Mouse (Mus musculus): Measurements from ENCODE around the gene Optc. TPM values are rescaled to one million over a fixed set of nuclear protein-coding genes. Genes with fewer than 3 reads are reported as not detected.

Gene Optc
- total and polyA plus RNA-seq, 3 experiments = 0.27 to 0.53 TPM; not detected in 1

DNA sequence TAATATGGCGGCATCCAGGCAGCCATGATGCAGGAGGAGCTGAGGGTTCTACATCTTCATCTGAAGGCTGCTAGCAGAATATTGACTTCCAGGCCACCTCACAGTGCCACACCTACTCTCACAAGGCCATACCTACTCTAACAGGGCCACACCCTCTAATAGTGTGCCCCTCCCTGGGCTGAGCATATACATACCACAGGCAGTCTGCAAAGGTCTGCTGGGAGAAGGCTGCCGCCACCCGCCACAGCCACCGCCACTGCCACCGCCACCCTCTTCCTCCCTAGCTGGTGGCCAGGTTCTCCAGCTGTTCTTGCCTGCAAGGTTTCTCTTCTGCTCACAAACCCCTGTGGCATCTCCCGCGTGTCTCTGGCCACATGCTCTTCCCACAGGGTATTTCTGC lies 22.0 kb downstream of the Optc start:
- H3K4me3 ChIP-seq (ENCODE audit: control insufficient read depth in 1 of 2, insufficient read depth in 1 of 2, low read depth in 2 of 2, low read length in 2 of 2) = no peak overlapping the region
- no peak overlapping the region for H3K27ac ChIP-seq (ENCODE audit: control insufficient read depth, low read depth, low read length)
- H3K27me3 ChIP-seq (ENCODE audit: control insufficient read depth in 1 of 2, insufficient read depth in 2 of 2, low read length in 2 of 2) = no peaks in the 10 kb centered on the region
- H3K9me3 ChIP-seq (replicated peaks; ENCODE audit: insufficient read depth, low read length) = no peaks in the 10 kb centered on the region
- peaks cover 5 to 41% of the 10 kb centered on the region in 2 experiments for H3K4me1 ChIP-seq (ENCODE audit: control insufficient read depth in 1 of 2, insufficient read depth in 2 of 2, low read length in 2 of 2)
- H3K36me3 ChIP-seq (ENCODE audit: control insufficient read depth in 1 of 2, insufficient read depth in 2 of 2, low read length in 2 of 2) = peaks cover 0 to 18% of the 10 kb centered on the region in 2 experiments; a peak in 2 of 4 replicates
- H3K9ac ChIP-seq (ENCODE audit: control insufficient read depth, low read depth, low read length, poor library complexity, severe bottlenecking) = 0 out of 2 replicates have a peak overlapping the region, but pooled peaks have one; percentile 73
- TF ChIP-seq SIN3A (IDR thresholded peaks at IDR 0.05; ENCODE audit: low read length) = no peak
- TF ChIP-seq RCOR1 (IDR thresholded peaks at IDR 0.05; ENCODE audit: low read depth, low read length) = no peak
- no peak for TF ChIP-seq GATA1 (IDR thresholded peaks at IDR 0.05; ENCODE audit: low read depth, low read length)
- no peak for TF ChIP-seq NRF1 (IDR thresholded peaks at IDR 0.05; ENCODE audit: insufficient read depth, low read depth, low read length, poor library complexity, severe bottlenecking)
- TF ChIP-seq MAFK (IDR thresholded peaks at IDR 0.05; ENCODE audit: borderline replicate concordance, low read depth, low read length) = no peak
- no peak for TF ChIP-seq GABPA (IDR thresholded peaks at IDR 0.05; ENCODE audit: low read depth, low read length)
- peak; percentile 57 for DNase-seq (ENCODE audit: low read depth, low spot score)
- no peaks in the 10 kb centered on the region for H3K79me2 ChIP-seq (ENCODE audit: control insufficient read depth, insufficient read depth, low read length, poor library complexity)

- Histone ChIP-seq H3K27ac (ENCODE audit: control insufficient read depth, low read depth, low read length) (no peak overlapping the region), H3K4me3 (ENCODE audit: control insufficient read depth in 1 of 2, insufficient read depth in 1 of 2, low read depth in 2 of 2, low read length in 2 of 2) (no peak overlapping the region), H3K9ac (ENCODE audit: control insufficient read depth, low read depth, low read length, poor library complexity, severe bottlenecking) (no peak overlapping the region), H3K79me2 (ENCODE audit: control insufficient read depth, insufficient read depth, low read length, poor library complexity) (no peaks in the 10 kb centered on the region), H3K36me3 (ENCODE audit: control insufficient read depth in 1 of 2, insufficient read depth in 2 of 2, low read length in 2 of 2) (peaks cover 0 to 18% of the 10 kb centered on the region in 2 experiments; a peak in 2 of 4 replicates), H3K9me3 (replicated peaks; ENCODE audit: insufficient read depth, low read length) (no peaks in the 10 kb centered on the region), H3K27me3 (ENCODE audit: control insufficient read depth in 1 of 2, insufficient read depth in 2 of 2, low read length in 2 of 2) (no peaks in the 10 kb centered on the region), H3K4me1 (ENCODE audit: control insufficient read depth in 1 of 2, insufficient read depth in 2 of 2, low read length in 2 of 2) (peaks cover 5 to 35% of the 10 kb centered on the region in 2 experiments)
- TF ChIP-seq ETS1 (IDR thresholded peaks at IDR 0.05; ENCODE audit: low read depth, low read length) = no peak
- no peak for TF ChIP-seq POLR2A (IDR thresholded peaks at IDR 0.05; ENCODE audit: control insufficient read depth in 1 of 2, insufficient read depth in 1 of 2, low read depth in 1 of 2, low read length in 2 of 2, poor library complexity in 1 of 2)
- no peak for TF ChIP-seq HCFC1 (IDR thresholded peaks at IDR 0.05; ENCODE audit: low read depth, low read length)
- no peak for TF ChIP-seq USF1 (IDR thresholded peaks at IDR 0.05; ENCODE audit: low read depth, low read length)
- TF ChIP-seq POLR2AphosphoS5 (IDR thresholded peaks at IDR 0.05; ENCODE audit: borderline replicate concordance, low read depth, low read length) = no peak
- DNase-seq (ENCODE audit: low read depth, low spot score) = no peak
Measured at GRCm38 (mm10) chr1:133884746-133885145, 23.1 kb downstream of the Optc start.

- Histone ChIP-seq H3K27ac (ENCODE audit: control insufficient read depth, low read depth, low read length) (no peak overlapping the region), H3K9me3 (replicated peaks; ENCODE audit: insufficient read depth, low read length) (no peaks in the 10 kb centered on the region), H3K4me3 (ENCODE audit: control insufficient read depth in 1 of 2, insufficient read depth in 1 of 2, low read depth in 2 of 2, low read length in 2 of 2) (no peak overlapping the region), H3K36me3 (ENCODE audit: control insufficient read depth in 1 of 2, insufficient read depth in 2 of 2, low read length in 2 of 2) (peaks cover 0 to 15% of the 10 kb centered on the region in 2 experiments; a peak in 2 of 4 replicates), H3K79me2 (ENCODE audit: control insufficient read depth, insufficient read depth, low read length, poor library complexity) (no peaks in the 10 kb centered on the region), H3K27me3 (ENCODE audit: control insufficient read depth in 1 of 2, insufficient read depth in 2 of 2, low read length in 2 of 2) (no peaks in the 10 kb centered on the region), H3K4me1 (ENCODE audit: control insufficient read depth in 1 of 2, insufficient read depth in 2 of 2, low read length in 2 of 2) (peaks cover 5 to 29% of the 10 kb centered on the region in 2 experiments), H3K9ac (ENCODE audit: control insufficient read depth, low read depth, low read length, poor library complexity, severe bottlenecking) (no peak overlapping the region)
- no peak for DNase-seq (ENCODE audit: low read depth, low spot score)
- TF ChIP-seq NELFE (IDR thresholded peaks at IDR 0.05; ENCODE audit: low read depth, low read length) (no peak), POLR2AphosphoS5 (IDR thresholded peaks at IDR 0.05; ENCODE audit: borderline replicate concordance, low read depth, low read length) (no peak), TCF12 (IDR thresholded peaks at IDR 0.05; ENCODE audit: low read depth, low read length) (no peak), SIN3A (IDR thresholded peaks at IDR 0.05; ENCODE audit: low read length) (no peak), POLR2AphosphoS2 (IDR thresholded peaks at IDR 0.05; ENCODE audit: low read length) (no peak), ZMIZ1 (IDR thresholded peaks at IDR 0.05; ENCODE audit: low read depth, low read length) (no peak), RAD21 (IDR thresholded peaks at IDR 0.05; ENCODE audit: low read depth, low read length) (no peak)
Measured at GRCm38 (mm10) chr1:133884090-133884489, 23.7 kb downstream of the Optc start.
